Mouse (Mus musculus): ENCODE measurements around the gene Zfp871.
"Not testable (repeated sequence)": the region's sequence is repeated elsewhere in the genome, so short reads cannot be mapped to it uniquely, and the experiment has no call there.

Zfp871 gene

GRCm38 (mm10) chr17:32738406-32738805, 49.7 kb downstream of the Zfp871 start:
- DNase-seq (ENCODE audit: low spot score in 2 of 2), result no peak

- DNase-seq (ENCODE audit: low spot score in 2 of 2), result no peak
These were observed 59.1 kb downstream of the Zfp871 start for GRCm38 (mm10) chr17:32729029-32729428.

- not testable (repeated sequence) for DNase-seq (ENCODE audit: low spot score in 2 of 2)
These were observed 61.7 kb downstream of the Zfp871 start for GRCm38 (mm10) chr17:32726360-32726759.

- no peak for DNase-seq (ENCODE audit: low spot score in 2 of 2)
These were observed 65.3 kb downstream of the Zfp871 start for GRCm38 (mm10) chr17:32722771-32723170.

- not testable (repeated sequence) for DNase-seq (ENCODE audit: low spot score in 2 of 2)
These were observed 65.9 kb downstream of the Zfp871 start for GRCm38 (mm10) chr17:32722151-32722550.

Data from frontal cortex, postnatal 14 days (tissue).